Mouse (Mus musculus) gastrocnemius, postnatal 4 days (tissue): ENCODE measurements at regions not wholly inside any gene's neighbourhood (a gene's known extent, or its start where the extent isn't known, plus 50 kb on each side); places are given as distances from the start of the nearest gene placed in this dataset.

Experiments used
- DNase-seq, 2 experiments: peaks; one replicate each; pipeline ENCODE4 v3.0.0; 2021 to 2022; ENCODE audit warnings: low spot score in 2 of 2, mixed read lengths in 2 of 2

- no peak for DNase-seq
Measured at GRCm38 (mm10) chr5:144621967-144622366, 76.3 kb downstream of the Nptx2 start.

- DNase-seq: no peak
Measured at GRCm38 (mm10) chr5:144623358-144623757, 77.7 kb downstream of the Nptx2 start.

DNA sequence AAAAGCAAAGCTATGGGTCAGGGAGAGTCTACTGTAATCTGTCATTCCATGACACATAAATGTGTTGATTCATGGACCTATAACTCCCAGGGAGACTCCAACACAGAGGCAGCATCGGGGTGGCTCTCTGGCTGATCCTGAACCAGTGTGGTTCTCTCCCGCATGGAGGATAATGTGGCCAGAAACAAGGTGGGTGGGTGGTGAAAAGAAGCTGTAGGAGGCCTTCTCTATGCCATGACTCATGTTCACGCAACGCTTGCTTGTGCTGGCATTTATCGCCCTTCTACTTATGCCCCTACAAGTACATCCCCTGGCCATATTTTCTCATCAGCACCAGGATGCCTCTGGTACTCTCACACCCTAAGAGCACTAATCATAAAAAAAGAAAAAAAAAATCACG, 86.6 kb downstream of the Nptx2 start:
- no peak for DNase-seq

DNA sequence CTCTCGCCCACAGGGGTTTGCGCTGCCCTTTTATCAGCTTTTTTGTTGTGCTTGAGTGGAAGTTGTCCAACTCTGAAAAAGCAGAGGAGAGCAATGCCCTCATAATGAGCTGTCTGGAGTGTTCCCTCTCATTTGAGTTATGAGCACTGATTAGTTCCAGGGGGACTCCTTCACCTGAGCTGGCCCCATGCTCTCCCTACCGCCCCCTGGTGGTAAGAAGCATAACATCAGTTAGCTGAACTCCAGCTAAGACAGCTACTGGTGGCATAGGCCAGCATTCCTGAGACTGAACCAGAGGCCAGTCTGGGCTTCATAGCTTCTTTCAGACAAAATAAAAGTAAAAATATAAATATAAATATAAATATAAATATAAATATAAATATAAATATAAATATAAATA, 92.9 kb downstream of the Nptx2 start:
- DNase-seq: peak; percentile 17 to 29

DNA sequence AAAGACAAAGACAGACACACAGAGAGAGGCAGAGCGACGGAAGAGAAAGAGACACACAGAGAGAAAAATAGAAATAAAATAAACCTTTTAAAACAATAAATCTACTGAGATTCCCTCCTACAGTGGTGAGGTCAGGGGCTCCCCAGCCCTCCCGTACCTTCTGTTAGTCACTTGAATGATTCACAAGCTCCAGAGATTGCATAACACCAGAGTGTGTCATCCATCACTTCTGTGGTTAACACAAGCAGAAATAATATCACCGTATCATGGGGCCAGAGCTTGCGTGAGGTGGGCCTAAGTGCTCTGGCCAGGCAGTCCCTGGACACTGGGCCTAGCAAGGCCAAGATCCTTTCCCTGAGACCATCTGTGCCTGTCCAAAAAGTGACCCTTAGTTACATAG, 93.9 kb downstream of the Nptx2 start:
- DNase-seq: no peak

DNA sequence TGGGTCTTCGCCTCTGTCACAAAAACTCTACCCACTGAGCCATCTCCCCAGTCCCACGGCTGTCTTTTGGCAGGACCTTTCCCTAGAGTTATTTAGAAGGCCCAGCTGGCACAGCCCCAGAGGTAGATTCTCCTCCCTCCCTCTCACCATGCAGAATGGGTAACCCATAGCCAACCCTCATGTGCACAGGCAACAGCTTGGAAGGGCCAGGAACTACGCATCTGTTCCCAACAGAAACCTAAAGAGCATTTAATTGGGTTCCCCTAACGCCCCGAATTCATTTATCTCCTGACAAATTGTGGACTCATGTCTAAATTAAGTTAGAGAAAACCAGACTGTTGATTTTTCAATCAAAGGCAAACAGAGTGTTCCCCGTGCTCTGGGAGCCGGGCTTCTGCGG, 97.1 kb downstream of the Nptx2 start:
- no peak for DNase-seq

- no peak for DNase-seq
Measured at GRCm38 (mm10) chr5:144643438-144643837, 97.7 kb downstream of the Nptx2 start.

GRCm38 (mm10) chr5:144645367-144645766, 99.7 kb downstream of the Nptx2 start:
- no peak for DNase-seq

DNA sequence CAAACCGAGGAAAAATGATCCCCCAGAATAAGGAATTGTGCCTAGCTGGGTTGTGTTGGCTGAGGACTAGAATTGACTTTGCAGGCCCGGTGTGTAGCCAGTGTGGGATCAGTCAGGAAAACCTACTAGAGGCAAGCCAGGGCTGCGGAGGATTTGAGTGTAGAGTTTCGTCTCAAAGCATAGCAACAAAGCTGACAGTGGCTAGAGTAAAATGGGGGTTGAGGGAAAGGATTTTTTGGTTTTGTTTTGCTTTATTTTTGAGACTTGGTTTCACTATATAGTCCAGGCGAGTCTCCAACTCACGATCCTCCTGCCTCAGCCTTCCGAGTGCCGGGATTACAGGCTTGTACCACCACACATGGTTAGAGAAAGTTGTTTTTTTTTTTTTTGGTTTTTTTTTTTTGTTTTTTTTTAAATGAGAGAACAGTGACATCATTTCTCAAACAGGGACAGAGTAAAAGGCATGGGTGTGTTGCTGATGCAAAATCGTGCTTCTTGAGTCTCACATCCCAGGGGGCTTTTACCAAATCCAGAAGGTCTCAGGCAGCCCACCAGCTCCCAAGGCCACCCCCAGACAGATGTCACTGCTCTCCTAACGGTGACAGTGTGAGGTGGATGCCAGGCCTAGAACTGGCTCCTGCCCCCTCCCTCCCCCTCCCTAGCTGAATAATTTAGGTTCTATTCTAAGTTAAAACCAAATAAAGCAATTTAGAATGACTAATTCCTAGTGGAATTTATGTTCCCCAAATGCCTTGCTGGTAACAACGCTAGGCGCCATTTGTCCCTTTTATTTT, 101.8 kb downstream of the Nptx2 start:
- DNase-seq: no peak

DNA sequence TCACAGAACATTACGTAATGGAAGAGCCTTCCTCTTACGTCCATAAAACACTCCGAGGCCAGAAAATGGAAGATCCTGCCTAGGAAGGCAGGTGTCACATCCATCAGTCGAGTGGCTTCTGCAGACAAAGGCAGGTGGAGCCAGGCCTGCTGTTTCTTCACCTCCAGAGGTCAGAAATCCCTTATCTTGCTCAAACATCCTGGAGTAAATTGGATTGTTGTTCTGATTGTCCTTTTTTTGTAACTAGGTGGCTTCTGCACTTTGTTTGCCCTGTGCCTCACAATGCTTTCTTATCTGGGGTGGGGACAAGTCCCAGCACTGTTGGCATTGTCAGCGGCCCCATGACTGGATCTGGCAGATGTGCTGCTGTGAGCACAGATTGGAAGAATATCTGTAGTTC, 106.5 kb downstream of the Nptx2 start:
- no peak for DNase-seq

DNA sequence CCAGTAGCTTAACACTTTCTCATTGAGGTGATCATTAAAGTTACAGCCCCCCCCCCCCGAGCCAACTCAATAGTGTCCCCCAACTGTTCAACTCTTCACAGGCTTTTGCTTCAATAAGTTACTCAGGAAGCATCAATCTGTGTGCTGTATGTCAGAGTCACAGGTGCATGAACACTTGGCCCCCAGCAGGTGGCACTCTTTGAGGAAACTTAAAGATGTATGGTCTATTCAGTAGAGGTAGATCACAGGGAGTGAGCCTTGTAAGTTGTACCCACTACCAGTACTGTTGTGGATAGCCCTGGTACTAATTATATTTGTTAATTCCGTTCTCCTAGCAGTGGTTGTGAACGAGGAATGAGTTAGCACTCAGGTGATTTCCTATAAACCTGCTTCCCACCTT, 99.6 kb downstream of the Tmem130 start:
- no peak for DNase-seq

GRCm38 (mm10) chr5:144663981-144664380, 97.6 kb downstream of the Tmem130 start:
- no peak for DNase-seq

GRCm38 (mm10) chr5:144664571-144665295, 96.9 kb downstream of the Tmem130 start:
- DNase-seq: no peak

DNA sequence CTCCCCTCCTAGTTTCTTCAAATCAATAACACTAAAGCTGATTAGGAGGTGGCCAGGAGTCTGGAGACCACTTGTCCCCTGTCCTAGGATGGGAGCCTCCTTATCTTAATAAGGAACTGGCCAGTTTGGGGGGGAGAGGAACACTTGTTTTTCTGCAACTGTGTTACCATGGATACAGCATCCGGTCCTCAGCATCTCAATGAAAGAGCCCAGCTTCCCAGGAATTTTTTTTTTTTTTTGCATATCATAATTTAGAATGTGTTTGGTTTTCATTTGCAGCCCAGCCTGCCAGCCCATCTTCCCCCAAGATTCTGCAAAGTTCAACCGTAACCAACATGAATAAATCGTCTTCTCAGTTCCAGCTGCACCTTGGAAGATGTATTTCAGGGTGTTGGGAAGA, 93.6 kb downstream of the Tmem130 start:
- DNase-seq: no peak

- DNase-seq: no peak
Measured at GRCm38 (mm10) chr5:144678815-144679750, 82.5 kb downstream of the Tmem130 start.

GRCm38 (mm10) chr5:144684184-144684583, 77.4 kb downstream of the Tmem130 start:
- no peak for DNase-seq
